Mouse (Mus musculus): ENCODE measurements around the gene Lrrc34. TPM values are rescaled to one million over a fixed set of nuclear protein-coding genes. Genes with fewer than 3 reads are reported as not detected.
A peak's percentile ranks its signal among the peaks of the same experiment; 100 is the strongest.

Gene Lrrc34
- 0.39 and 0.66 TPM in 2 replicates for polyA plus RNA-seq (2015; fragmentation: Nextera tagmentation; extraction: Ambion mirVana)

- H3K4me2 ChIP-seq = peak within 1 kb of the TSS; percentile 76
- H3K27ac ChIP-seq (replicated peaks) = no peak within 1 kb of the TSS
- no peaks in the 10 kb centered on the region for H3K36me3 ChIP-seq
- peak within 1 kb of the TSS; percentile 73 for H3K9ac ChIP-seq
- H3K4me3 ChIP-seq = peak within 1 kb of the TSS; percentile 48
- H3K9me3 ChIP-seq = no peaks in the 10 kb centered on the region
- H3K27me3 ChIP-seq (replicated peaks) = peaks cover 46% of the 10 kb centered on the region
- 2% methylated on average over 25 of the region's 25 CpGs for WGBS
- peak; percentile 61; the same call in 1 of the 2 replicates for ATAC-seq (ENCODE audit: extremely low read depth, insufficient number of reproducible peaks, low FRiP score, low TSS enrichment)
- H3K4me1 ChIP-seq = peaks cover 22% of the 10 kb centered on the region
These were observed at the start of gene Lrrc34 for GRCm38 (mm10) chr3:30647440-30648090. Gene Lrrc34 (minus strand): TSS chr3:30647869.

GRCm38 (mm10) chr3:30696346-30696745, 48.7 kb upstream of the Lrrc34 start:
- ATAC-seq (ENCODE audit: extremely low read depth, insufficient number of reproducible peaks, low FRiP score, low TSS enrichment) = no peak
- Histone ChIP-seq H3K4me3 (no peak overlapping the region), H3K27ac (replicated peaks) (no peak overlapping the region), H3K4me2 (no peak overlapping the region), H3K4me1 (peaks cover under 1% of the 10 kb centered on the region; the same call in 1 of the 2 replicates), H3K9ac (no peak overlapping the region), H3K36me3 (no peaks in the 10 kb centered on the region), H3K9me3 (no peaks in the 10 kb centered on the region), H3K27me3 (replicated peaks) (0 out of 2 replicates have a peak, but pooled peaks cover 3% of the 10 kb centered on the region)
- WGBS = 12% methylated on average over 2 of the region's 2 CpGs

- no peak overlapping the region for H3K9ac ChIP-seq
- ATAC-seq (ENCODE audit: extremely low read depth, insufficient number of reproducible peaks, low FRiP score, low TSS enrichment) = no peak
- no peak overlapping the region for H3K4me3 ChIP-seq
- WGBS = 88% methylated on average over 2 of the region's 2 CpGs
- 0 out of 2 replicates have a peak, but pooled peaks cover 3% of the 10 kb centered on the region for H3K27me3 ChIP-seq (replicated peaks)
- H3K4me1 ChIP-seq = peaks cover 3% of the 10 kb centered on the region; the same call in 1 of the 2 replicates
- no peak overlapping the region for H3K27ac ChIP-seq (replicated peaks)
- no peaks in the 10 kb centered on the region for H3K9me3 ChIP-seq
- H3K36me3 ChIP-seq = no peaks in the 10 kb centered on the region
- no peak overlapping the region for H3K4me2 ChIP-seq
These were observed 48.0 kb upstream of the Lrrc34 start for GRCm38 (mm10) chr3:30695661-30696060.

- Histone ChIP-seq H3K27ac (replicated peaks) (no peak overlapping the region), H3K9me3 (no peaks in the 10 kb centered on the region), H3K4me2 (no peak overlapping the region), H3K4me1 (peaks cover 8% of the 10 kb centered on the region; the same call in 1 of the 2 replicates), H3K36me3 (no peaks in the 10 kb centered on the region), H3K4me3 (no peak overlapping the region), H3K9ac (no peak overlapping the region), H3K27me3 (replicated peaks) (no peaks in the 10 kb centered on the region)
- ATAC-seq (ENCODE audit: extremely low read depth, insufficient number of reproducible peaks, low FRiP score, low TSS enrichment) = no peak
- WGBS = 24% methylated on average over 7 of the region's 7 CpGs
These were observed 43.3 kb upstream of the Lrrc34 start for GRCm38 (mm10) chr3:30690976-30691375.

GRCm38 (mm10) chr3:30687216-30687615, 39.5 kb upstream of the Lrrc34 start:
- ATAC-seq (ENCODE audit: extremely low read depth, insufficient number of reproducible peaks, low FRiP score, low TSS enrichment) = no peak

GRCm38 (mm10) chr3:30683190-30683589, 35.5 kb upstream of the Lrrc34 start:
- Histone ChIP-seq H3K27me3 (replicated peaks) (no peaks in the 10 kb centered on the region), H3K4me3 (no peak overlapping the region), H3K9ac (no peak overlapping the region), H3K4me1 (0 out of 2 replicates have a peak, but pooled peaks cover 8% of the 10 kb centered on the region), H3K9me3 (no peaks in the 10 kb centered on the region), H3K27ac (replicated peaks) (no peak overlapping the region), H3K36me3 (no peaks in the 10 kb centered on the region), H3K4me2 (no peak overlapping the region)
- 20% methylated on average over 6 of the region's 6 CpGs for WGBS
- ATAC-seq (ENCODE audit: extremely low read depth, insufficient number of reproducible peaks, low FRiP score, low TSS enrichment) = no peak

More at GRCm38 (mm10) chr3:30687216-30687615, 39.5 kb upstream of the Lrrc34 start:
- Histone ChIP-seq H3K36me3 (no peaks in the 10 kb centered on the region), H3K4me2 (no peak overlapping the region), H3K27me3 (replicated peaks) (no peaks in the 10 kb centered on the region), H3K9me3 (no peaks in the 10 kb centered on the region), H3K27ac (replicated peaks) (no peak overlapping the region), H3K4me3 (no peak overlapping the region), H3K4me1 (0 out of 2 replicates have a peak, but pooled peaks cover 12% of the 10 kb centered on the region), H3K9ac (no peak overlapping the region)
- 53% methylated on average over 3 of the region's 3 CpGs for WGBS

GRCm38 (mm10) chr3:30658486-30658885, 10.8 kb upstream of the Lrrc34 start:
- H3K9ac ChIP-seq = no peak overlapping the region
- no peak overlapping the region for H3K4me2 ChIP-seq
- WGBS = 74% methylated on average over 9 of the region's 9 CpGs
- no peaks in the 10 kb centered on the region for H3K27me3 ChIP-seq (replicated peaks)
- no peaks in the 10 kb centered on the region for H3K9me3 ChIP-seq
- ATAC-seq (ENCODE audit: extremely low read depth, insufficient number of reproducible peaks, low FRiP score, low TSS enrichment) = no peak
- H3K36me3 ChIP-seq = no peaks in the 10 kb centered on the region
- no peak overlapping the region for H3K4me3 ChIP-seq
- no peak overlapping the region for H3K27ac ChIP-seq (replicated peaks)
- no peaks in the 10 kb centered on the region for H3K4me1 ChIP-seq

GRCm38 (mm10) chr3:30655937-30656336, 8.3 kb upstream of the Lrrc34 start:
- no peak overlapping the region for H3K27ac ChIP-seq (replicated peaks)
- no peak overlapping the region for H3K4me3 ChIP-seq
- H3K4me2 ChIP-seq = no peak overlapping the region
- no peak overlapping the region for H3K9ac ChIP-seq
- H3K27me3 ChIP-seq (replicated peaks) = peaks cover 15% of the 10 kb centered on the region
- WGBS = 73% methylated on average over 5 of the region's 5 CpGs
- no peak for ATAC-seq (ENCODE audit: extremely low read depth, insufficient number of reproducible peaks, low FRiP score, low TSS enrichment)
- H3K36me3 ChIP-seq = no peaks in the 10 kb centered on the region
- H3K9me3 ChIP-seq = no peaks in the 10 kb centered on the region
- H3K4me1 ChIP-seq = peaks cover under 1% of the 10 kb centered on the region; the same call in 1 of the 2 replicates

GRCm38 (mm10) chr3:30650062-30650841, 2.6 kb upstream of the Lrrc34 start:
- Histone ChIP-seq H3K27ac (replicated peaks) (no peak overlapping the region), H3K4me1 (peaks cover 22% of the 10 kb centered on the region), H3K27me3 (replicated peaks) (peaks cover 46% of the 10 kb centered on the region), H3K36me3 (no peaks in the 10 kb centered on the region), H3K4me3 (peak overlapping the region; percentile 54), H3K9me3 (no peaks in the 10 kb centered on the region), H3K9ac (peak overlapping the region; percentile 71), H3K4me2 (peak overlapping the region; percentile 91)
- ATAC-seq (ENCODE audit: extremely low read depth, insufficient number of reproducible peaks, low FRiP score, low TSS enrichment) = no peak
- under 1% methylated on average over 41 of the region's 41 CpGs for WGBS

GRCm38 (mm10) chr3:30648466-30648865, 797 bp upstream of the Lrrc34 start:
- peaks cover 46% of the 10 kb centered on the region for H3K27me3 ChIP-seq (replicated peaks)
- H3K9ac ChIP-seq = no peak overlapping the region
- peaks cover 22% of the 10 kb centered on the region for H3K4me1 ChIP-seq
- no peak for ATAC-seq (ENCODE audit: extremely low read depth, insufficient number of reproducible peaks, low FRiP score, low TSS enrichment)
- H3K27ac ChIP-seq (replicated peaks) = no peak overlapping the region
- H3K9me3 ChIP-seq = no peaks in the 10 kb centered on the region
- no peak overlapping the region for H3K4me3 ChIP-seq
- WGBS = 87% methylated on average over 2 of the region's 2 CpGs
- no peaks in the 10 kb centered on the region for H3K36me3 ChIP-seq
- H3K4me2 ChIP-seq = no peak overlapping the region

- Histone ChIP-seq H3K36me3 (no peaks in the 10 kb centered on the region), H3K4me1 (peaks cover 22% of the 10 kb centered on the region), H3K4me2 (0 out of 2 replicates have a peak overlapping the region, but pooled peaks have one; percentile 13), H3K9me3 (no peaks in the 10 kb centered on the region), H3K27me3 (replicated peaks) (peaks cover 39% of the 10 kb centered on the region), H3K4me3 (no peak overlapping the region), H3K27ac (replicated peaks) (no peak overlapping the region), H3K9ac (no peak overlapping the region)
- WGBS = 53% methylated on average over 8 of the region's 8 CpGs
- no peak for ATAC-seq (ENCODE audit: extremely low read depth, insufficient number of reproducible peaks, low FRiP score, low TSS enrichment)
These were observed 908 bp downstream of the Lrrc34 start for GRCm38 (mm10) chr3:30646761-30647160.
